Mouse (Mus musculus): ENCODE data around the gene Cables2.

The Cables2 gene

Small RNA genes lying within 50 kb of the gene (microRNA-seq; reads per million reads assigned to microRNA genes)
- 0 to 0.99 reads per million in 2 experiments for gene Mir3091

Measured in adrenal gland (tissue).